Mouse (Mus musculus): ENCODE measurements at regions not wholly inside any gene's neighbourhood (a gene's known extent, or its start where the extent isn't known, plus 50 kb on each side); places are given as distances from the start of the nearest gene placed in this dataset.
A peak's percentile ranks its signal among the peaks of the same experiment; 100 is the strongest.

DNA sequence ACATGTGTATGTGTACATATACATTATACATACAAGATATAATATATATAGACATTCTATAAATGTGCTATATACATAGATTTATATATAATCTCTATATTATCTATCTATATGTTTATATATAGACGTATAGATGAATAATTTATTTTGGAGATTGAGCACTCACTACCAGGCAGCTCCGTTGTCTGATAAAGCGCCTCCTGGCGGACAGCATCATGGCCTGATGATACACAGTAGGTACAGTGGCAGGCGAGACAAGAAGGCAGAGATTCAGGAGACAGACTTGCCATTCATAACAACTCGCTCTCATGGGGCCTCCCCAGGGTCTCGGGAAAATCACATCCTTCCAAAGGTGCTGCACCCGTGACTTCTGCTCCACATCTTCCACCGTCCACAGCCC lies 101.4 kb upstream of the A530016L24Rik start:
- DNase-seq, result no peak

DNA sequence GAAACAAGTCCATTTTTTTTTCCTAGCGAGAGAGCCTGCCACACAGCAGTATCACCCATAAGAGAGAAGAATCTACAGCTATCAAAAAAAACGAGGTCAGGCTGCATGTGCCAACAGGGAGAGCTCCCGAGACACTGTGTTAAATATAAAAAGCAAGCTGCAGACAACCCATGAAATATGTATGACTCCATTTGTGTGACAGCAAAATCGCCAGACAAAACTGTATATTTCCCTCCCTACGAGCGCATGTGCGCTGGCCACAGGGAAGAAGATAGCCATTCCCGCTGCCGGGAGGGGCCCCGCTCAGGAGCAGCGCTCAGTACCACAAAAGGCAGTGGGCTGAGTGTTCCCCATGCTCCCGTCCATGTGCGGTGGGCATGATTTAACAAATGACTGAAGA lies 93.3 kb upstream of the A530016L24Rik start:
- DNase-seq, result no peak

DNA sequence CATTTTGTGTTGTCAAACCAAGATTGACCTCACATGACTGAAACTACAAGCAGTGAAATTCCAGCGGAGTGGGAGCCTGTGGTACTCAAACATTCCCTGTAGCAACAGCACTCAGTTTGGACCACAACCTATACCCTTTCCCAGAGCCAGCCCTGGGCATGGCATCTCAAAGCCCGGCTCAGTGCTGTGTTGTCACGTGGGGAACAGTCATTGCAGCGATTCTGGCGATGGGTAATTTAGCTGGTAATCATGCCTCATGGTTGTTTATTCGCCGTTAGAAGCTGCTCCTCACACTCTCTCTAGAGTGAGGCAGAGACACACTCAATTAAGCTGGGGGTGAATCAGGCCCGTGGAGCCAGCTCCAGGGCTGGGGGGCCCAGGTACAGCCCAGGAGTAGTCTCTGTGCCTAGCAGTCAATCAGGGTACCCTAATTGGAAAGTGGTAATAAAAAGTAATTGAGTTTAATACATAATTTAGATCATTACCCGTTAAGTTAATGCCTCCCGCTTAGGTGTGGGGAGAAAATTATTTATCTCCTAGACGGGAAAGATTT lies 85.5 kb upstream of the A530016L24Rik start:
- no peak for DNase-seq

DNA sequence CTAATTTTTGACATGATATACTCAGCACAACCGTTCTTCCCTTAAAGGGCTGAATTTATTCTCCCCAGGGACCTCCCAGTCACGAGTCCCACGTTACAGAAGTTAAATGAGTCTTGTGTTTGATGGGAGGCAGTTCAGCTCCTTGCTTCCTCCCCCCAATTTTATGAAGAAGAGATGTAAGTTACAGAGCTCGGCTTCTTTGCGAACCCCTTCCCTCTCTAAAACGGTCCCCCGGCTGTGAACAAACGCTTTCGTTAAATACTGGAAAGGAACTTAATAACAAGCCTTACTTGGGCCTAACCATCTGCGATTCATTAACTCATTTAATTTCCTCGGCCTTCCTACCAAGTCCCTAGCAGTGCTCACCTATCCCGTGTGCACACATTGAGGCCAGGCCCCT lies 84.9 kb upstream of the A530016L24Rik start:
- no peak for DNase-seq

DNA sequence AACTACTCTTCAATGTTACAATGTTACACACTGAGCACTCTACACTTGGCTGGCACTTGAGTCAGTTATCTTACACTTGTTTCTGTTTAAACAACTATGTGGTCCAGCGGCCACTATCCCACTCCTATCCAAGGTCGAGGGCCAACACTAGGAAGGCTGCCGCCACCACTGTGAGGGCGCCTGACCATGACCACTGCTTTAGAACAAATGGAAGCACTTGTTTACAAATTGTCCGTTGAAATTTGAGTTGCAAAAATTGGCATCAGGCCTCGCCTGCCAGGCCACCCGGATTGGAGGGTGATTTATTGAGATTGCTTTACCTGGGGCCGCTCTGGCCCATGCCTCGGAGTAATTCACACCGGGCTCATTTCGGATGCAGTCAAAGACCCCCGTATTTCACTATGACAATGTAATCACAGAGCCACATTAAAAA lies 83.5 kb upstream of the A530016L24Rik start:
- DNase-seq, result no peak

DNA sequence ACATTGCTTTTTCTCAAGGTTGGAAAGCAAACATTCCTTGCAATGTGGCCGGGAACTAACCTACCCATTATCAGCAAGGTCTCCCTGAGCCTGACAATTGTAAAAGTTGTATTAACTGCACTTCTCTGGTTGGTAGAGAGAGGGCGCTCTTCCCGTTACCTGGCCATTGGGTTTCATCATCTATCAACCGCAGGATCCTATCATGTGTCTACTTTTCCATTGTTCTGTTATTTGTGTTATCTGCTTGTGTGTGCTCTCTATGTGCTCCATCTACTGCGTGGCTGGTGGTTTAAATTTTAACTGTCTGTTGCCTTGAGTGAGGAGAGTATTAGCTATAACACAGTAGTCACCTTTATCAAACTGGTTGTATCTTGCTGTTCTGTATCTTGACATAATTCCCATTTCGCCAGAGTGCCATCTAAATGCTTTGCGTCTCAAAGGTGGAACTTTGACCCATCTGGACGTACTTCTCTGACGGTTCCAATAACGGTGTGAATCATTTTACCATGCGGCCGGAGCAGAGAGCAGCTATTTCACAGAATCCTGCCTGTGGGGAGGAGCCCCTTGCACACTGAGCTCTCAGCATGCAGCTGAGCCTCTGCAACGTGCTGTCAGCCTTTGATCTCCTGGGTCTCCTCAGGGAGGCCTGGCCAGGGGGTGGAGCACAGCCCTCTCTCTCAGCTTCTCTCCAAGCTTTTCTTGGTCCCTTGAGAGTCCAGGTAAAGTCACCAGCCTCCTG lies 77.5 kb upstream of the A530016L24Rik start:
- peak; percentile 20 for DNase-seq

DNA sequence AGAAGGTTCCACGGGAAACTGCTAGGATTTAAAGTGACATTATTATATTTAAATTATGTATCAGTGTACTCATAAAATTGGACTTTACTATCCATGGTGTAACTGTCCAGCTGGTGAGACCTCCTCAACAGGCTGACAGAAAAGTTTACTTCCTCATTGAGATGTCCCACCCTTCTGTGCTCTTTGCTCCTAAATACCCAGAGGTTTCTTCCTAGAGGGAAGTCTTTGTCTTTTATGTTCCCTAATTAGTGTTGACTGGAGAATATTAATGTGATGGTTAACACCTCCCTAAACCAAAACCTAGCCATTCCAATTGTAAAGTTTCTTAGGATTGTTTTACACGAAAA lies 76.9 kb upstream of the A530016L24Rik start:
- DNase-seq, result no peak

DNA sequence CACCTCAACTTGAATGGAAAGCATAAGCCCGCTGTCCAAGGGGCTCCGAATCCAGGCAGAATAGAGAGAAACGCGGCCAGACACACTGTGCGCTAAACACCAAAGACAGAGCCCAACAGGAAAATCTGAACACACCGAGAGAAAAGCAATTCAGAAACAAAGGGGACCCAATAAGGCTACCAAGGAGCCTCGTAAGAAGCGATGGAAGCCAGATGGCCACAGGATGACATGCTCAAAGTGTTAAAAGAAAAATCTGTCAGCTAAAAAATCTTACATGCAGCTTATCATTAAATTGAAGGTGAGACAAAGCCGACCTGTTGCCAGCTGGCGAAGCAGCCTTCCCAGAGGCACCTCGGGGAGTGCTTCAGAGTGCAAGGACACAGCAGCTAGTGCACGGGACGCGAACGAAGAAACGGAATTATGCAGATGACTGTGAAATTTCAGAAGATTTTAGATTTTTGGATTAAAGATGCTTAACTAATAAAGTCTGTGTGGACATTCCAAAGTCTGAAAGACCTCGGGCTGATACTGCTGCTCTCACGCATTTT lies 73.2 kb upstream of the A530016L24Rik start:
- DNase-seq, result no peak

DNA sequence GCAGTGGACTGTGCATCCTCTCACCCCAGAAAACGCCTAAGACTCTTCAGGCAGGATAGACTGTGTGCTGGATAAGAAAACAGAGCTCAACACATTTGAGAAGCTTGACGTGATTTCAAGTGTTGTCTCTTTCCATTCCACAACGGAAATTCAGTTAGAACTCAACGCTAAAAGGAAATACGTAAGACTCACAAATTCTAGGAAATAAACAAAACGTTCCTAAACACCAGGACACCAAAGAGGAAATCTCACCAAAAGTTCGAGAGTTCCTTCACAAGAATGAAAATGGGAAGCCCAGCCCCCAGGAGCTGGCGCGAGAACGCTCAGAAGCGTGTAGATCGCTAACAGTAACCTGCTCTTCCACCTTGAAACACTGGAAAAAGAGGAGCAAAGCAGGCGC lies 72.7 kb upstream of the A530016L24Rik start:
- no peak for DNase-seq

DNA sequence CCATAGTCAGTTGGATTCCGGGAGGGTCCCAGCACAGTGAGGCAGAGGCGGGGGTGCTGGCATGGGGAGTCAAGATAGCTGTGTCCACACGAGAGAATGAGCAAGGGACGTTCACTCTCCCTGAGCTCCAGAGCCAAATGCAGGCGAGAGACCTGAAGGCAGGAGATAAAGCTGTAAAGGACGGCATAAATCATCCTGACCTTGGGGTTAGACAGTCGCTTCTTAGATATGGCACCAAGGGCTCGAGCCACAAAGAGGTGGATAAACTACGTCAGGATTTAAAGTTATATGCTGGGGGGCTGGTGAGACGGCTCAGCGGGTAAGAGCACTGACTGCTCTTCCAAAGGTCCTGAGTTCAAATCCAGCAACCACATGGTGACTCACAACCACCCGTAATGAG lies 70.6 kb upstream of the A530016L24Rik start:
- DNase-seq, result no peak

DNA sequence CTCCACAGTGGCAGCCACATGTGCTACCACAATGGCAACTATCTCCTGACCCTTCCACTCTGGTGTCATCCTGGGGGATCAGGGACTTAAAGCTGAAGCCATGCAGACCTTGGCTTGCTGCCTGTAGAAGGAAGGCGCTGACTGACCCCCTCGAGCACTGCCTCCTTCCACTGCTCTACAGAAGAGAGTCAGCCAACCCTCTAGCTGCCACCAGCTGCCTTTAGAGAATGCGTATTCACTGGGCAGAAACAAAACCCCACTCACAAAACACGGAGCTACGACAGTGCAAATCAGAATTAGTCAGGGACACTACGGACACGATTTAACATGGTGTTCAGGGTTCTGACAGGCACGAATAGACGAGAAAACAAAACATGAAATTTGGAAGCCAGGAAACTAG lies 67.1 kb upstream of the A530016L24Rik start:
- no peak for DNase-seq

DNA sequence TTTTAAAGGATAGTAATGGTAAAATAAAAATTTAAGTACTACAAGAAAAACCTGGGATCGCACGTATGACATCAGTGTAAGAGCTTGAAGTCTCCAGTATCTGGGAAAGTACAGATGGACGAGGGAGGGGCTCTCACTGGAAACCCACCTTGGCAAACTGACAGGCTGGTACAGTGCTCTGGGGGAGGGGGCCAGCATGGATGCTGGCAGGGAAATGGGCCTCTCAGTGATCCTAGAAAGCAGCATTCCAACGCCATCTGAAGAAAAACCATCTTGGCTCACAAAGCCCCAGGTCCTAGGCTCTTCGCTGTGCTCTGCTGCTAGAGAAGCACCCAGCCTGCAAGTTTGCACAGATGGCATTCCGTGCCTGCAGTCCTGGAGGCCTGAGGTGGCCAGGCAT lies 65.1 kb upstream of the A530016L24Rik start:
- DNase-seq, result no peak

DNA sequence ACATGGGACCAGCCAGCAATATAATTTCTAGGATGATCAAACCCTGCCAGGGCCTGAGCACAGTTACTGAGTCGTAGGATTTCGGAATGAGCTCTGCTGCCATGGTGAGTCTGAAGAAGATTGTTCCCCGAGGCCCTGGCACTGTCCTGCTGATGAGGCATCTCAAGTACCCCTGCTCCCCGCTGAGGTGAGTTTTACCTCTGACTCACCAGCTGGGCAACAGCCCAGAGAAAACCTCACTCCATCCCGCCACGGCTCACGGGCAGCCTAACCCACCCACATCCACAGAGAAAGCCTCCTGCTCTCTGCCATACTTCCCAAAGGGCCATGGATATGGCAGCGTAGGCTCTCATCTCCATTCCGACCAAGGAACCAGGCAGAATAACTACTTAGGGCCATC lies 62.6 kb upstream of the A530016L24Rik start:
- DNase-seq, result no peak

DNA sequence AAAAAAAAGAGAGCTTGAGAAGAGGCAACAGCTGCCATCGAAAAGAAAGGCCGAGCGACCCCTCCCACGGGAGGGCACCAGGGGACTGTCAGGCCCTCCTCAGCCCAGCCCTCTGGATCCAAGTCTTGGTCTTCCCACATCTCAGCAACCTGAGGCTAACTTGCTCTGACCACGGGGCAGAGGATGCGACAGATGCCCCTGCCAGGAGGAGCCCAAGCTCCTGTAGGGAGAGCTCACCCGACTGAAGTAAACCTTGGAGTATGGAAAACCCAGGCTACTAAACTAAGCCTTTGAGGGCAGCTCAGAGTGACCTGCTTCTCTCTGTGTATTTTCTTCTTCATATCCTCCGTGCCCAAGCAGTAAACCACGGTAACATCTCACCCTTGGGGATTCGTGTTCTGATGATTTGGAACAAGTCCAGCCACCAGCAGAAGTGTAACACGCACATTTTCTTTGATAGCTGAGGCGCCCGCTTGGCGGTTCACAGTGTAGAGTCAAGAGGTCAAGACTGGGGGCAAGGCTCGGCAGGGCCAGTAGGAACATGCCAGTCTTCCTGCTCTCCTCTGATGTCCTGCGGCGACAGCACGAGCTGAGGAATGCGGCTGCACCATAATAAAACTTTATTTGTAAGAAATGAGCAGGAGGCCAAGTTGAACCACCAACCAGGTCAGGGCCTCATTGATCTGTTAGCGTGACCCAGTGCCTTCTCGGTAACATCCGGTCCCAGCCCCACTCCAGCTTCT lies 59.0 kb upstream of the A530016L24Rik start:
- DNase-seq, result no peak

DNA sequence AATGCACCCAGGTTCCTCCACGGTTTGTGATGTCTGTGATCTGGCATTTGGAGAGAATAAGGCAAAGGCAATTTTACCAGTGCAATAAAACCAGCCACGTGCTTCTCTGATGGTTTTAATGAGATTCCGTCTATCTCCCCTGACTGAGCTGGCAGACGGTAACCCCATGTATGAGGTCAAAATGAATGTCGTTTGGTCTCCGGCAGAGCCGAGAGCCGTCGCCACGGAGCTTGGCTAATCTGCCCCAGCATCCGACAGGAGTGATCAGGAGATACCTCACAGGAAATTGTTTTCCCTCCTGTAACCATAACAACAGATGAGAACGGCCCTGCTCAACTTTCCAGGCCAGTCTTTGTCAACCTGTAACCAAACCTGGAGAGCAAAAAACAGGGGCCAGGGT lies 55.9 kb upstream of the A530016L24Rik start:
- no peak for DNase-seq

DNA sequence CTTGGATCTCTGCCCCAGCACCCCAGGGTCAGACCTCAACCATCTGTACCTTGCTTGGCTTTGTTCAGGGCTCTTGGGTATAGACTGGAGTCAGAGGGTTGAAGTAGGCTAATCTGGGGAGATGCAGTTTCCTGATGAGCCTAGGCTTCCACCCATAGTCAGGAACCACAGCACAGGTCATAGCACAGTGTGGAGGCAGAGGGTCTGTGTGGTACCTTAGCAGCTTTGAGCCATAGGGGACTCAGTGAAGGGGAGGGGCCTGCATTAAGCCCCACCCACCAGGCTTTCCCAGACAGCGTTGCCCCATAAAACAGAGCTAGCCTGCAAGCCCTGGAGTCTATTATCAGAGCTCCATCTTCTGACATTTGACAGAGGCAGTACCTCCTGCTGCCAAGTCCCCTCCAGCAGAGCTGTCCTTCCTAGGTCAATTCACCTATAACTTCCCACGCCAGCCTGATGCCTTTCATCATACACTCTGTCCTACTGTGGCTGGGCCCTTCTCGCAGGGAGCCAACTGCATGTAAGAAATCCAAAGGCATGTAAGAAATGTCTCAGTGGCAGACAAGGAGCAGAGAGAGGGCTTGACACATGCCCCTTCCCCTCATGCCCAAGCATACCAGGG lies 54.5 kb upstream of the A530016L24Rik start:
- no peak for DNase-seq

DNA sequence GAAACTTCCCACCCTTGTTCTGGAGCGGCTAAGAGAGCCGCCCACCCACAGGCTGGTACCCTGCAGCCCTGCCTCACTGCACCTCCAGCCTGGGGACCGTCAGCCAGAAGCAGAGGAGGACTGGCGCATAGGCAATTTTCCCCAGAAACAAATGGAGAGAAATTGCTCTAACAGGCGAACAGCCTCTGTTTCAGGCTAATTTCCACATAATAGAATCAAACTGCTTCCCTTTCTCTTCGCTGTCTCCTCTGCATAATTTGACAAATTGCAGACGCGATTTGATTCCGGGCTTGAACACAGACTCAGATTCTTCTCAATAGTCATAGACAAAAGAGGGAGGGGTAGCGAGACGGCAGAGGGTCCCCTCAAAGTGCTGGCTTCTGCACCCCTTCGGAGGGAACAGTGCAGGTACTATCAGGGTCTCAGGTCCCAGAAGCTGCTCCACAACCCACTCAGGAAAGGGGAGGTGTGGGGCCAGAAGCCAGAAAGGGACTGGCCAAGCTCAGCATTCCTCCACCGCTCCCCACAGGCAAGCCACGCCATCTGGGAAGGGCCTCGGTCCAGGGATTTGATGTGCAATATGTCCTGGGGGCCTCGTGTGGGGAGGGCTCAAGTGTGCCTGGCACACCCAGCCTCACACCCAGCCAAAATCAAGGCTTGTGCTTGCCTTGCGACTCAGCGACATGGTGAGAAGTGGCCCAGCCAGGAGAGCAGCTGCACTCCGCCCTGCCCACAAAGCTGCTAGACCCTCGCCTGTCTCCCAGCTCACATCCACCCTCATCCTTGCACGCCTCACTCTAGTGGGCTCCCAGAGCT lies 53.7 kb upstream of the A530016L24Rik start:
- no peak for DNase-seq

DNA sequence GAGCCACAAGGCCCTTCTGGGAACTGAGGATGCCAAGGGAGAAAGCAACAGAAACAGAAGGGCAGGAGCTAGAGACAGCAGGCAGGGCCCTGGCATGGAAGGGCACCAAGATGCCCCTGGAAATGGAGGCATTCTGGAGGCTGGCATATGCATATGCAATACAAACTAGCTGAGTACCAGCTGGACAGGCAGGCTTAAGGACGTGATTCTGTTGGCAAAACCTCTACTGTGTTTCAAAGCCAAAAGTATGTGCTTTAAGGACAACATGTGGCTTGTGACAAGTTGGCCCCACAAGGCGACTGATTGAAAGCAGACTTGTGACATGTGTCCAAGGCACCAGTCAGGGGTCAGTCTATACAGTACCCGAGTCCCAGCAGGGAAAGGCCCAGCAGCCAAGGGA lies 52.2 kb upstream of the A530016L24Rik start:
- no peak for DNase-seq

DNA sequence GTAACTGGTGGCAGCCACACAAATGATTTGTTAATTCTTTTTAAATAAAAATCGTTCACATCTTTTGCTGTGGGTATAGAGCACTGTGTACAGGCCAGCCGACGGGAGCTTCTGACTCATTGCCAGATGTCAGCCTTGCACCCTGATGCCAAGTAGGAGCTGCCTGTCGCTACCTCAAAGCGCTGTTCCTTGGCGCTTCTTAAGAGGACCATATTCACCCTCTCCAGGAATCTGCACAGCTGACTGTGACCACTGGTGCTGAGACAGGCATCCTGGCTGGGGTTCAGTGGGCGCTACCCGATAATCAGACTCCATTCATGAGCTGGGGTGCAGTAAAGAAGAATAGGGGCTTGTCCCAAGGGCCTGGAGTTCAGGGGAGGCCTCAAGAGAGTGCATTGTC lies 51.0 kb upstream of the A530016L24Rik start:
- no peak for DNase-seq
